Mouse (Mus musculus): ENCODE measurements around the gene Map2k3.

DNA sequence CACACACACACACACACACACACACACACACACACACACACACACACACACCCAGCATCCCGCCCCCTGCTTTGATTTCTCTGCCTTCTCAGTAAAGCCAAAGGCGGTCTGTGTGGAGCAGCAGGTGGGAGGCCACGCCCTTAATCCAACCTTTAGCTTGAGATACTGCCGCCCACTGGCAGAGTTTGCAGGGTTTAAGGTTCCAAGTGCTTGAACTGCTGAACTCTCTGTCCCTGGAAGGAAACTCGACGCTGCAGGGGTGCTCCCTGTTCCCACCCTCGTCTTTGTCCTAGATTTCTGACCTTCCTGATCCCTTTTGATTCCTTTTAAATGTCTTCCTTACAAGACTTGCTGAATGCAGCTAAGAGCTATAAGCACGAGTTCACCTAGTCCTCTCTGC, 44.9 kb downstream of the Map2k3 start:
- peak; percentile 23 for TF ChIP-seq CTCF (IDR thresholded peaks at IDR 0.05)
- TF ChIP-seq POLR2A (IDR thresholded peaks at IDR 0.05; ENCODE audit: insufficient read depth, low read depth, low read length), result no peak
- TF ChIP-seq EP300 (IDR thresholded peaks at IDR 0.05; ENCODE audit: insufficient read depth, low read depth, low read length), result no peak
